Mouse (Mus musculus) C2C12 (cell line): ENCODE measurements around the gene Ap2m1.

Experiments
- CEBPB ChIP-seq: IDR thresholded peaks from one replicate; pipeline ENCODE4 v1.6.1; 2011; ENCODE audit warnings: low read depth, mild to moderate bottlenecking, control low read depth, moderate library complexity
- CTCF ChIP-seq: IDR thresholded peaks from one replicate; pipeline ENCODE4 v1.5.1; 2011; ENCODE audit not compliant: control insufficient read depth, insufficient read depth, insufficient read length
- FOSL1 ChIP-seq: IDR thresholded peaks from one replicate; pipeline ENCODE4 v1.8.0; 2011; ENCODE audit warnings: mild to moderate bottlenecking, low read length; ENCODE audit not compliant: poor library complexity, insufficient read depth, severe bottlenecking
- MAX ChIP-seq: IDR thresholded peaks from one replicate; pipeline ENCODE4 v1.6.1; 2011; ENCODE audit warnings: mild to moderate bottlenecking, control low read depth
- MYOD1 ChIP-seq: IDR thresholded peaks from one replicate; pipeline ENCODE4 v1.6.1; 2011; ENCODE audit warnings: low read depth; ENCODE audit not compliant: control insufficient read depth, insufficient read length
- USF1 ChIP-seq: IDR thresholded peaks from one replicate; pipeline ENCODE4 v1.6.1; 2011; ENCODE audit warnings: low read depth, mild to moderate bottlenecking, control low read depth, moderate library complexity

GRCm38 (mm10) chr16:20509349-20509748, 25.9 kb upstream of the Ap2m1 start:
- TF ChIP-seq CTCF (peak; percentile 38), USF1 (no peak), CEBPB (no peak), MYOD1 (no peak), MAX (no peak), FOSL1 (no peak)
